Mouse (Mus musculus): ENCODE measurements at regions not wholly inside any gene's neighbourhood (a gene's known extent, or its start where the extent isn't known, plus 50 kb on each side); places are given as distances from the start of the nearest gene placed in this dataset.

DNA sequence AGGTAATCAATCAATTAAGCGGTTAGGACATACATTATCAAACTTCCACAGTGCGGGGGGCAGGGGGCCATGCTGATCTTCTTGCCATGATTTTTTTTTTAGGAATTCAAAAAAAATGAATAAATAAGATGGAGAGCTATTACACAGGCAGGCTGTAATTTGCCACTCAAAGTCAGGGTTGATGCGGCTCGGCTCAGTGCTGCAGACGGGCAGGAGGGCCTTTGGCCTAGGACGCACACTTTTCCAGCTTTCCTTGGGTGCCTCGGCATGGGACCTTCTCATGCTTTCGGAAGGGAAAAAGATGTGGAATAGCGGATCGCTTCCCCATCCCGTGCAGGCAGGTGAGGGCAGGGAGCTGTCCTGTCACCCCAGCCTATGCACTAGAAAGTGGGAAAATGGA is 383.4 kb upstream of the 3110018I06Rik start:
- no peak overlapping the region for H3K27ac ChIP-seq (ENCODE audit: low read depth, low read length)
- 79% methylated on average over 11 of the region's 11 CpGs for WGBS
- no peaks in the 10 kb centered on the region for H3K4me1 ChIP-seq (ENCODE audit: control insufficient read depth, insufficient read depth, low read length)
- H3K36me3 ChIP-seq (ENCODE audit: control insufficient read depth, insufficient read depth, low read length): no peaks in the 10 kb centered on the region
- DNase-seq (ENCODE audit: low spot score, missing footprints): peak; percentile 79
- no peaks in the 10 kb centered on the region for H3K27me3 ChIP-seq (ENCODE audit: control insufficient read depth, insufficient read depth, low read length)
- no peak for ATAC-seq (ENCODE audit: low FRiP score)
- H3K9ac ChIP-seq (ENCODE audit: low read length): no peak overlapping the region
- no peak overlapping the region for H3K4me3 ChIP-seq (ENCODE audit: low read depth, low read length)
- H3K4me2 ChIP-seq: no peak overlapping the region
- H3K9me3 ChIP-seq (ENCODE audit: control insufficient read depth, low read length): no peaks in the 10 kb centered on the region

DNA sequence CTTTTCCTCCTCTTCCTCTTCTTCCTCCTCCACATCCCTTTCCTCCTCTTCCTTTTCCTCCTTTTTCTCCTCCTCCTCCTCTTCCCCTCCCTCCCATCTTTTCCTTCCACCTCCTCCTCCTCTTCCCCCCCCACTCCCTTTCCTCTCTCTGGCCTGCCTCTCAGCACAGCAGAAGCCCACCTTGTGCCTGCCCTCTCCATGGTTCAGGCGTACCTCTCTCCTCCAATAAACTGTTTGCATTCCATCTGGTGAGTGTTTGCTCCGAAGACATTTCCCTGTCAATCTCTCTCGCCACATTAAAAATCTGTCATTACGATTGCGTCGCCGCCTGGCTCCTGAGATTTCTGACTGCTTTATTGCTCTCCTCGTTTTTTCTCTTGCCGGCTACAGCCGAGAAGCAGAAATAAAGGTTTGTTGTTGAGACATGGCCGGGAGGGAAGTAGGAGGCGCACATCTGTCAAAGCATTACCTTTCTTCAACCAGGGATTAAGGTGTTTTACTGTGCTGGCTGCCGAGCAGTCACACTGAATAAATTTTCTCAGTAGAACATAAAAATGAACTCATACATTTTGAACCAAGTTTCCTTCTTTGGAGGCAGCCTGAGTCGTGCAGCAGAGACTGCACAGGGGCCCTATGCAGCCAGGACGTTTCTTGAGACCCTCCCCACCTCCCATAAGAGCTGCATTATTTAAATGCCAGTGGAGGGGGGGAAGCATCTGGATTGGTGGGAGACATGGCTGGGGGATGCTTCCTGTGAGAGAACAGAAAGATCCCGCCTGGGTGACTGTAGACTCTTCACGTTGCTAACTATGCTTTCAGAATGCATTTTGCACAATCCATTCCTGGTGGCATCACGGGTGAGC is 376.3 kb upstream of the 3110018I06Rik start:
- Histone ChIP-seq H3K9ac (ENCODE audit: low read length) (no peak overlapping the region), H3K9me3 (ENCODE audit: control insufficient read depth, low read length) (no peaks in the 10 kb centered on the region), H3K4me2 (no peak overlapping the region), H3K27me3 (ENCODE audit: control insufficient read depth, insufficient read depth, low read length) (no peaks in the 10 kb centered on the region), H3K36me3 (ENCODE audit: control insufficient read depth, insufficient read depth, low read length) (no peaks in the 10 kb centered on the region), H3K4me3 (ENCODE audit: low read depth, low read length) (no peak overlapping the region), H3K4me1 (ENCODE audit: control insufficient read depth, insufficient read depth, low read length) (no peaks in the 10 kb centered on the region), H3K27ac (ENCODE audit: low read depth, low read length) (no peak overlapping the region)
- DNase-seq (ENCODE audit: low spot score, missing footprints) (peak; percentile 69), ATAC-seq (ENCODE audit: low FRiP score) (no peak)
- WGBS: 68% methylated on average over 18 of the region's 18 CpGs

DNA sequence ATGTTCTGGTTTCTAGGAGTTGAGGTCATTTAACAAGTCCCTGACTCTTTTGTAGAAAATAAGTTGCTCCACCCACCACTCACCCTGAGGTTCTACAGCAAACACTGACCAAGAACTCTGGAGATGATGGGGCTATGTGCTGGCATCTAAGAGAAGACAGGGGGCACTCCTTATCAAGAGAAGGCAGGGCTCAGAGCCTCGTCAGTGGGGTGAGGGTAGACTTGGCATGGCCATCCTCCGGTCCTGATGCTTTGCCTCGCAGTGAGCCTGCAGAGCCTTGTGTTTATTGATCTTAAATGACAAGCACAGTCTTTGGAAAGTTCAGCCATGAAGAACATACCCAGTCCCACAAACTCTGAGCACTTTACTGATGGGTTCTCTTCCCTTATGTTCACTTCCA is 370.1 kb upstream of the 3110018I06Rik start:
- Histone ChIP-seq H3K36me3 (ENCODE audit: control insufficient read depth, insufficient read depth, low read length) (no peaks in the 10 kb centered on the region), H3K9ac (ENCODE audit: low read length) (no peak overlapping the region), H3K27ac (ENCODE audit: low read depth, low read length) (no peak overlapping the region), H3K27me3 (ENCODE audit: control insufficient read depth, insufficient read depth, low read length) (no peaks in the 10 kb centered on the region), H3K4me2 (no peak overlapping the region), H3K4me3 (ENCODE audit: low read depth, low read length) (no peak overlapping the region), H3K9me3 (ENCODE audit: control insufficient read depth, low read length) (no peaks in the 10 kb centered on the region), H3K4me1 (ENCODE audit: control insufficient read depth, insufficient read depth, low read length) (no peaks in the 10 kb centered on the region)
- WGBS: 77% methylated on average over 3 of the region's 3 CpGs
- DNase-seq (ENCODE audit: low spot score, missing footprints) (peak; percentile 8), ATAC-seq (ENCODE audit: low FRiP score) (no peak)

DNA sequence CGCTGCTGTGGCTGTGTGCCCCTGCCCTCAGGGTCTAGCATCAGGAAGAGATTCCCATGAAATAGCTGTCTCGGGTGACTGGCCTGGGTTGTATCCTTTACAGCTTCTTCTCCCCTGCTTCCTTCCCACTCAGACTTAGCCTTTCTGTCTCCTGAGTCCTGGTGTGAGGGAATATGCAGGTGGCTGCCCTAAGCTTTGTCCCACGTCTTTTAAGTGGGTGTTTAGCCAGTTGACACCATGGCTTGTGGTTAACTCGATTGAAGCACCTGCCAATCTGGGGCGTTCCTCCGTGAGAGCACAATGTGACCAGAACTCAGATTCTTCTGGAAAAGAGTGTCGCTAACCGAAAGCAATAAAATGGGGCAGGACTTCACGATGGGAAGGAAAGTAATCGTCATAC is 369.4 kb upstream of the 3110018I06Rik start:
- no peak overlapping the region for H3K9ac ChIP-seq (ENCODE audit: low read length)
- H3K27ac ChIP-seq (ENCODE audit: low read depth, low read length): no peak overlapping the region
- H3K4me1 ChIP-seq (ENCODE audit: control insufficient read depth, insufficient read depth, low read length): no peaks in the 10 kb centered on the region
- H3K27me3 ChIP-seq (ENCODE audit: control insufficient read depth, insufficient read depth, low read length): no peaks in the 10 kb centered on the region
- no peak overlapping the region for H3K4me3 ChIP-seq (ENCODE audit: low read depth, low read length)
- H3K36me3 ChIP-seq (ENCODE audit: control insufficient read depth, insufficient read depth, low read length): no peaks in the 10 kb centered on the region
- WGBS: 80% methylated on average over 10 of the region's 10 CpGs
- ATAC-seq (ENCODE audit: low FRiP score): no peak
- H3K4me2 ChIP-seq: no peak overlapping the region
- H3K9me3 ChIP-seq (ENCODE audit: control insufficient read depth, low read length): no peaks in the 10 kb centered on the region
- peak; percentile 31 for DNase-seq (ENCODE audit: low spot score, missing footprints)

DNA sequence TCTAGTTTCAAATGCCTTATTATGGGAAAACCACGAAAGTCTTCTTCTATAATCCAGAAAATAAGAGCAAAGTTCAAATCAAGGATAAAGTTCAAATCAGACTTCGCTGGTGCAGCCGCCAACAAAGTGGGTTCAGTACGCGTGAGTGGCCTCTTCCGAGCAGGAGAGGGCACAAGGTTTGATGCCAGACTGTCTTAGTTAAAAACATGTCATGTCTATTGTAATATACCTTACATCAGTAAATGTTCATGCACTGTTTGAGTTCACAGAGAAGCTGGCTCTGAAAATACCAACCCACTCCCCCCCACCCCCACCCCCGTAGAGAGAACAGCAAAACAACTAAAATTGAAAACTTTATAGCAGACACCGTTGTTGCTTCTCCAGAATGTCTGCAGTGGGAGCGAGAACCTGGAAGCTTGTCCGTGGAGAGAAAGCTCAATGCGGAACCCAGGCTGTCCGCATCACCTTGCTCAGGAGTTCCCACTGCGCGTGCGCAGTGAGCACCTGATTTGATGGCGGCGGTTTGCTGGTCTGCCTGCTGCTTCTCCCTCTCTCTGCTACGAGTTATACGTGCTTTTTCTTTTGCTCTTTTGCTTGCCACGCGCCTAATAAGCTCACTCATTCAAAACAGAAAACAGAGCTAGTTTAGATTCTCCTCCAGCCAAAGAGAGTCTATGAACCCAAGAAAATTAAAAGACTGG is 367.8 kb upstream of the 3110018I06Rik start:
- no peak overlapping the region for H3K27ac ChIP-seq (ENCODE audit: low read depth, low read length)
- no peak for ATAC-seq (ENCODE audit: low FRiP score)

DNA sequence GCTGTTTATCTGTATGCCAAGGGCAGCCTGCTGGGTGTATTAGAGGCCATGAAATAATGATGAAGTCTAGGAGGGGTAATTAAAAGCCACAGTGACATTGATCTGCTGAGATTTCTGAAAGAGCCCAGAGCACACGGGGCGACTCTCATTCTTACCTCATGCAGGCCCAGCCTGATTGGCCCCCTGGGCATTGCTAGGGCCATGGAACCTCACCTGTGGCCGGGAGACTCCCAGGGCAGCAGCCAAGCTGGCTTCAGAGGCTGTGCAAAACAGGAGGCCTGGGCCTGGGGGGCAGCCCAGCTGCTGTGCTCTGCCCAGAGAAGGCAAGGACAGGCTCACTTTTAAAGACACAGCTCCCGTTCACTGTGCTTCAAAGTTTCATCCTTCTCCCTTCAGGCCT is 366.4 kb upstream of the 3110018I06Rik start:
- Histone ChIP-seq H3K9me3 (ENCODE audit: control insufficient read depth, low read length) (no peaks in the 10 kb centered on the region), H3K4me2 (no peak overlapping the region), H3K27ac (ENCODE audit: low read depth, low read length) (no peak overlapping the region), H3K4me1 (ENCODE audit: control insufficient read depth, insufficient read depth, low read length) (no peaks in the 10 kb centered on the region), H3K36me3 (ENCODE audit: control insufficient read depth, insufficient read depth, low read length) (no peaks in the 10 kb centered on the region), H3K9ac (ENCODE audit: low read length) (no peak overlapping the region), H3K4me3 (ENCODE audit: low read depth, low read length) (no peak overlapping the region), H3K27me3 (ENCODE audit: control insufficient read depth, insufficient read depth, low read length) (no peaks in the 10 kb centered on the region)
- ATAC-seq (ENCODE audit: low FRiP score): no peak
- DNase-seq (ENCODE audit: low spot score, missing footprints): no peak
- WGBS: 74% methylated on average over 4 of the region's 4 CpGs

More for the DNA sequence above, 367.8 kb upstream of the 3110018I06Rik start:
- Histone ChIP-seq H3K4me3 (ENCODE audit: low read depth, low read length) (no peak overlapping the region), H3K9ac (ENCODE audit: low read length) (no peak overlapping the region), H3K9me3 (ENCODE audit: control insufficient read depth, low read length) (no peaks in the 10 kb centered on the region), H3K4me1 (ENCODE audit: control insufficient read depth, insufficient read depth, low read length) (no peaks in the 10 kb centered on the region), H3K36me3 (ENCODE audit: control insufficient read depth, insufficient read depth, low read length) (no peaks in the 10 kb centered on the region), H3K27me3 (ENCODE audit: control insufficient read depth, insufficient read depth, low read length) (no peaks in the 10 kb centered on the region), H3K4me2 (no peak overlapping the region)
- DNase-seq (ENCODE audit: low spot score, missing footprints): peak; percentile 2
- 92% methylated on average over 21 of the region's 21 CpGs for WGBS

DNA sequence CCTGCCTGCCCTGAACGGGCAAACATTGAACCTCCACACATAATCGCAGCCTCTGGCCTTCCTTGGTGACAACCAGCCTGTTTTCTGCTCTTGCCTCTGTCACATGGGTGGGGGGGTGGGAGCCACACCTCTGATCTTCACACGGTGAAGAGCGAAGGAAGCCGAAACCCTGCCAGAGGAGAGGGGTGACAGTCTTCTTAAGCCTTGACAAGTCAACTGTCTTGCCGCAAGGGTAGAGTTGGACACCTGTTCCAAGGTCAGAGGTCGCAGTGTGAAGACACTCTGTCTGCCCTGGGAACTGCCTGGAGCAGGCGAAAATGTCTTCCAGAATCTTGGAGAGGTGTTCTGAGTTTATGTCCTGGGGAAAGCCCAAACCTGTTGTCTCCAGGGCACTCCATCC is 364.8 kb upstream of the 3110018I06Rik start:
- Histone ChIP-seq H3K27ac (ENCODE audit: low read depth, low read length) (no peak overlapping the region), H3K36me3 (ENCODE audit: control insufficient read depth, insufficient read depth, low read length) (no peaks in the 10 kb centered on the region), H3K4me1 (ENCODE audit: control insufficient read depth, insufficient read depth, low read length) (no peaks in the 10 kb centered on the region), H3K27me3 (ENCODE audit: control insufficient read depth, insufficient read depth, low read length) (no peaks in the 10 kb centered on the region), H3K4me2 (no peak overlapping the region), H3K4me3 (ENCODE audit: low read depth, low read length) (no peak overlapping the region), H3K9me3 (ENCODE audit: control insufficient read depth, low read length) (no peaks in the 10 kb centered on the region), H3K9ac (ENCODE audit: low read length) (no peak overlapping the region)
- DNase-seq (ENCODE audit: low spot score, missing footprints): peak; percentile 68
- WGBS: 85% methylated on average over 8 of the region's 8 CpGs
- ATAC-seq (ENCODE audit: low FRiP score): no peak

DNA sequence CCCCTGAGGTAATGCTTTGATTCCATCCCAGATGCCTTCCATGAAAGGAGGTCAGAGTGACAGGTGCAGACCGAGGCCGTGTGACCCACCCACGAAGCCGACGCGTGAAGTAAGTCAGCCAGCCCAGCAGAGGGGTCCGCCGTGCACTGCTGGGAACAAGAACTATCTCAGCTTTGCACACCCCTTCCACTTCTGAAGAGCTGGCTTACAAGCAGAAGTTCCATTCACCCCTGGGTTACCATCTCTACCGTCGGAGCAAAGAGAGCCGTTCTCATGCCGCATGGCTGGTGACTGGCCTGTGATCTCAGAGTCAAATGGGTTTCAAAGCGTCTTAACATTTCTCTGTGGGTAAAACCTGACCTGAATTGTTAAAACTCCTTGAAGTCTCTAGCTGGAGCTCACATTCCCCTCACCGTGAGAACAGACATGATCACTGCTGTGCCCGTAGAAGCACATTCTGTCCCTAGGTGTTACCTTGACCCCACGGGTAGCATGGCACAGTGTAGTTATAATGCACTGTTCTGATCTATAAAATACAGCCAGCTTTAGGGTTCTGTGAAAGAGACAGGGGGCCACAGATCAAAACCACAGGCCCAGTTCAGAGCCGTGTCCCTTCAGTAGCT is 364.1 kb upstream of the 3110018I06Rik start:
- 90% methylated on average over 17 of the region's 17 CpGs for WGBS
- Histone ChIP-seq H3K27ac (ENCODE audit: low read depth, low read length) (no peak overlapping the region), H3K4me1 (ENCODE audit: control insufficient read depth, insufficient read depth, low read length) (no peaks in the 10 kb centered on the region), H3K9ac (ENCODE audit: low read length) (no peak overlapping the region), H3K9me3 (ENCODE audit: control insufficient read depth, low read length) (no peaks in the 10 kb centered on the region), H3K4me2 (no peak overlapping the region), H3K4me3 (ENCODE audit: low read depth, low read length) (no peak overlapping the region), H3K36me3 (ENCODE audit: control insufficient read depth, insufficient read depth, low read length) (no peaks in the 10 kb centered on the region), H3K27me3 (ENCODE audit: control insufficient read depth, insufficient read depth, low read length) (no peaks in the 10 kb centered on the region)
- ATAC-seq (ENCODE audit: low FRiP score) (no peak), DNase-seq (ENCODE audit: low spot score, missing footprints) (peak; percentile 53)

DNA sequence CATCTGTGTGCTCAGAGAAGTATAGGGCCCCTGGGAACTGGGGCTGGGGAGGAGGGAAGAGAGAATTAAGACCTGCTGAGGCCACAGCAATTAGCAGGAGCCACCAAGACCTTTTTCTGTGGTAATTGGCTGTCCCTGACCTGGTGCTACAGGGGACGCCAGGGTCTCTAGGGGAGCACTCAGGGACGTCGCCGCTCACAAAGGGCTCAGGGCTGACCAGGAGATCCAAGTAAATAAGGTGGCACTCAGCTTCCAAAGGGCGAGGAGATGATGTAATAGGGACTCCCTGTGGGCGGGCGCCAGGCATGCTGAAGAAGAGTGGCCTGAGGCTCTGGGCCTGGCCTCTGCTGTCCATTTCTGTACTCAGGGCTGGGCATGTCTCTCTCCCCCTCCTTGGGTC is 363.2 kb upstream of the 3110018I06Rik start:
- 63% methylated on average over 7 of the region's 7 CpGs for WGBS
- DNase-seq (ENCODE audit: low spot score, missing footprints): peak; percentile 78
- no peaks in the 10 kb centered on the region for H3K9me3 ChIP-seq (ENCODE audit: control insufficient read depth, low read length)

More for the DNA sequence above, 363.2 kb upstream of the 3110018I06Rik start:
- Histone ChIP-seq H3K27ac (ENCODE audit: low read depth, low read length) (no peak overlapping the region), H3K9ac (ENCODE audit: low read length) (no peak overlapping the region), H3K36me3 (ENCODE audit: control insufficient read depth, insufficient read depth, low read length) (no peaks in the 10 kb centered on the region), H3K27me3 (ENCODE audit: control insufficient read depth, insufficient read depth, low read length) (no peaks in the 10 kb centered on the region), H3K4me2 (no peak overlapping the region), H3K4me1 (ENCODE audit: control insufficient read depth, insufficient read depth, low read length) (no peaks in the 10 kb centered on the region), H3K4me3 (ENCODE audit: low read depth, low read length) (no peak overlapping the region)
- ATAC-seq (ENCODE audit: low FRiP score): no peak
